Mouse (Mus musculus) thymus, adult 2 months (tissue): ENCODE measurements around the gene Homer2.
A peak's percentile ranks its signal among the peaks of the same experiment; 100 is the strongest.

Experiments
- CTCF ChIP-seq: fragments of 200-500 bp; IDR thresholded peaks from 2 replicates; pipeline ENCODE4 v1.5.1; 2012; ENCODE audit warnings: mild to moderate bottlenecking, control low read depth, low read length, moderate library complexity, borderline replicate concordance; ENCODE audit not compliant: control insufficient read depth, poor library complexity, insufficient read depth; ENCODE audit errors: extremely low read depth
- POLR2A ChIP-seq: fragments of 200-500 bp; IDR thresholded peaks from 2 replicates; pipeline ENCODE4 v1.6.1; 2012; ENCODE audit warnings: mild to moderate bottlenecking, low read length, control low read depth, moderate library complexity; ENCODE audit not compliant: control insufficient read depth, poor library complexity, insufficient read depth; ENCODE audit errors: extremely low read depth

DNA sequence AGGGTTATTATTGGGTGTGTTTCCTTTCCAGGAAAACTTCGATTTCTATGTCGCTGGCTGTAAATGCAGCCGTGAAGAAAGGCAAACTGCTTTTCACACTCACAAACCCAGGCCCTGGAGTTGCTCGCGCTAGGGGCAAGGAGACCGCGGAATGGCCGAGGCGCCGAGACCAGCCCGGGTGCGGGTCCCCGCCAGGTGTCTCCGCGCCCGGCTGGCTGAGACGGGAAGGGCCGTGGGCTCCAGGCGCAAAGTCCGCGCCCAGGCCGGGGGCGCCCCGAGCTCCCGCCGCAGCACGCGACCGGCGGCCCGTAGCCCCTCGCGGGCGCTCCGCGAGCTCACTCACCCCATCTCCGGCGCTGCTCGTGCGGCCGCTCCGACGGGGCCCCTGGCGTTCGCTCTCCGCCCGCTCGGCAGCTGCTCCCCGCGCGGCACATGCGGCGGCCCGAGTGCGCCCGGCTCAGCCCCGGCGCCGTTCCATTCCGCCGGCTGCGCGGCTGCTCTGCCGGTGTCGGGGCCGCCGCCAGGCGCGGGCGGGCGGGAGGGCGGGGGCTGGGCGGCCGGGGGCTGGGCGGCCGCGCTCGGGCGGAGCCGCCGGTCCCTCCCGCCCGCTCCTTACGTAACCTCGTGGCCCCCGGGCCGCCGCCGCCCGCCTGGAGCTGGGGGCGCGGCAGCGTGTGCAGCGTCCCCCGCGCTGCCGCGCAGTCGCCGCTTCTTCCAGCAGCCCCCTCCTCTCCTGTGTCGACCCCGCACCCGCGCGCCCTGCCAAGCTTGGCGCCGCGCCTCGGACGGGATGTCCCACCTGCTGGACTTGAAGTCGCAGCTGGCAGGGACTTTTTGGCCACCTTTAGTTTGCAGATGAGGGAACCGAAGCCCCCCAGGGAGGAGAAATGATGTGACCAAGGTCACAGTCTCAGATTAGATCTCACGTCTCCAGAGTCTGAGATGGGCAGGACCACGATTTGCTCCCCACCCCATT, 623 bp downstream of the Homer2 start:
- TF ChIP-seq CTCF = 0 out of 2 replicates have a peak, but pooled peaks have one; percentile 14
- no peak for TF ChIP-seq POLR2A
